Mouse (Mus musculus): ENCODE measurements around the gene Aars. TPM values are rescaled to one million over a fixed set of nuclear protein-coding genes. Genes with fewer than 3 reads are reported as not detected.
"Not testable (repeated sequence)": the region's sequence is repeated elsewhere in the genome, so short reads cannot be mapped to it uniquely, and the experiment has no call there.

Aars gene
- total RNA-seq, 2 experiments from 2014 or later = 51.4 to 73.2 TPM

DNA sequence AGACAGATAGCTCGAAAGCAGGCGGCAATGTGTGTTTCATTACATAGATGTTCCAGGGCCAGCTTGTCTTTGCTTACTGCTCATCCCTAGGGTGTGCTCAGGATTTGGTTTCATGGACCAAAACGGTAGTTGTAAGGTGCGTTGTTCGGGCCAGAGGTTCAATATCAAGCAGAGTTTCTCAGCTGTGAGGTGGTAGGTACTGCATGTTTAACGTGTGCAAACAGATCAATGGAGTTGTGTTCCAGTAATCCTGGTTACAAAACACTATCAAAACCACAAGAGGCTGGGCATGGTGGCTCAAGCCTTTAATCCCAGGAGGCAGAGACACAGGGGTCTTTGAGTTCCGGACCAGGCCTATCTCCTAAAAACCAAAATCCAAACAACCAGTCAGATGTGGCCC, 16.2 kb downstream of the Aars start:
- no peak for ATAC-seq (replicated peaks; ENCODE audit: low FRiP score, low TSS enrichment, poor library complexity, severe bottlenecking)

DNA sequence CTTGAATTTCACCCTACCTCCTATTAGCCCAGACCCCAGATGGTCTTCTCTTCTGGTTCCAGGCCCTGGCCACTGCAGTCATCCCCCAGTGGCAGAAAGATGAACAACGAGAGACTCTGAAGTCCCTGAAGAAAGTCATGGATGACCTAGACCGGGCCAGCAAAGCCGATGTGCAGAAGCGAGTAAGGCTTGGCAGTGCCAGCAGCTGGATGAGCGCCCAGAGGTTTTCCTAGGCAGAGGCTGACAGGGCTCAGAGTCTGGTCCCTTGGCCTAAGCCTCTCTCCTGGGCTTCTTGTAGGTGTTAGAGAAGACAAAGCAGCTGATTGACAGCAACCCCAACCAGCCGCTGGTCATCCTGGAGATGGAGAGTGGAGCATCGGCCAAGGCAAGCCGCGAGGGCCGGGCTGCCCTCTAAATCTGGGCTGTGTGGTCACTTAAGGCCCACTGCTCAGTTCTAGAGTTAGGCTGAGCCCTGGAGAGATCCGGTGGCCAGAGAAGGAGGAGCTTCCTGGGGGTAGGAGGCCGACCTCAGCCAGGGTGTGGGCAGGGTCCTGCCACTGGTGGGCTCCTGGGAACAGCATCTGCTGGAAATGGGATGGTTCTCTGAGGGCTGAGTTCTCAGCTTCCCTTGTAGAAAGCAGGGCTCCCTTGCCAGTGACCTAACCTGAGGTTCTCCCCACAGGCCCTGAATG, 21.0 kb downstream of the Aars start:
- ATAC-seq (replicated peaks; ENCODE audit: low FRiP score, low TSS enrichment, poor library complexity, severe bottlenecking) = no peak

DNA sequence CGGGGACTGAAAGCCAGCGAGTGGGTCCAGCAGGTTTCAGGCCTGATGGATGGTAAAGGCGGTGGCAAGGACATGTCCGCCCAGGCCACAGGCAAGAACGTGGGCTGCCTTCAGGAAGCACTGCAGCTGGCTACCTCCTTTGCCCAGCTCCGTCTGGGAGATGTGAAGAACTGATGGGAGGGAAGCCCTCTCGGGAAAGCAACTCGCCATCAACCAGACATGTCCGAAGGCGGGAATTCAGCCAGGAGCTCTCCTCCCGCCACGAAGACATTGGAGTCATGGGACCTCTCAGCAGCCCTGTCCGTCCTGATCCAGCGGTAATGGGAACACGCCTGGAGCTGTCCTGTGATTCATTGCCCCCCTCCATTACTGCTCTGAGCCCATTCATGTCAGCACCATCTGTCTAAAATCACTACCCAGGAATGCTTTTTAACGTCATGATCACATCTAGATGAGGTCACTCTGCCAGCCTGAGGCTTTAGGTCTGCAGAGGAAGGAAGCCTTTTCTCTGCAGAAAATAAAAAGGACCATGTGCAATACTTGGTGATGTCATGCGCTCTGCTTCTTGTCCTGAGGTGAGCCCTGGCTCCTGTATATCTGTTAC, 22.2 kb downstream of the Aars start:
- no peak for ATAC-seq (replicated peaks; ENCODE audit: low FRiP score, low TSS enrichment, poor library complexity, severe bottlenecking)

DNA sequence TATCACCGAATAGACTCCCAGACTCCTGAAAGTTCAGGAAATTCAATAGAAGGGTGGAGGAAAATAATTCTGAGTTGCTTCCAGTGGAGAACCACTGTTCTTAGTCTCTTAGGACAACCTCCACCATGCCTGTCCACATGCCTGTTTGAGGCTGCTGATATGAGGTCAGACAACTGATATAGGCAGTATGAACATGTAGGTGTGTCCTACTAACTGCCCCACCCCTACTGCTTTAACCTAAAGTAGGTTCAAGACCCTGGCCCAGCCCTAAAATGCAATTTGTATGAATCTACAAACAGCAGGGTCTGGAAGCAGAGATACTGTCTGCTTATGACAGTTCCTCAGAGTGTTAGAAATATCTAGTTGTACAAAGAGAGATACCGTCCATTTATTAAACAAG, 22.7 kb downstream of the Aars start:
- peak; percentile 45 for ATAC-seq (replicated peaks; ENCODE audit: low FRiP score, low TSS enrichment, poor library complexity, severe bottlenecking)

DNA sequence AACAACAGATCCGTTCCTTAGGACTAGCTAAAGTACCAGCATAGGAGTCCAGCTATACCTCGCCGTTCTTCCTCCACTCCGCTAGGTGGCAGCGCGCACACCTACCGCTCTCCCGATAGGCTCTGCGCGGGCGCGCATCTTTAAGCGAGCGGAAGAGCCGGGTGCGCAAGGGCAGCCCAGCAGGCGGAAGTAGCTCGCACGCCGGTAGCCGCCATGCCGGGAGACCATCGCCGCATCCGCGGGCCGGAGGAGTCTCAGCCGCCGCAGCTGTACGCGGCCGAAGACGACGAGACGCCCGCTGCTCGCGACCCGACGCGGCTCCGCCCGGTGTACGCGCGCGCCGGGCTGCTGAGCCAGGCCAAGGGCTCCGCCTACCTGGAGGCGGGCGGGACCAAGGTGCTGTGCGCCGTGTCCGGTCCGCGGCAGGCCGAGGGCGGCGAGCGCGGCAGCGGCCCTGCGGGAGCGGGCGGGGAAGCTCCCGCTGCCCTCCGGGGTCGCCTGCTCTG, 23.3 kb downstream of the Aars start, which contains the start of gene Exosc6:
Exosc6 (plus strand) TSS at position 182 of the 506 bp plus-strand sequence.
- ATAC-seq (replicated peaks; ENCODE audit: low FRiP score, low TSS enrichment, poor library complexity, severe bottlenecking) = peak; percentile 88

DNA sequence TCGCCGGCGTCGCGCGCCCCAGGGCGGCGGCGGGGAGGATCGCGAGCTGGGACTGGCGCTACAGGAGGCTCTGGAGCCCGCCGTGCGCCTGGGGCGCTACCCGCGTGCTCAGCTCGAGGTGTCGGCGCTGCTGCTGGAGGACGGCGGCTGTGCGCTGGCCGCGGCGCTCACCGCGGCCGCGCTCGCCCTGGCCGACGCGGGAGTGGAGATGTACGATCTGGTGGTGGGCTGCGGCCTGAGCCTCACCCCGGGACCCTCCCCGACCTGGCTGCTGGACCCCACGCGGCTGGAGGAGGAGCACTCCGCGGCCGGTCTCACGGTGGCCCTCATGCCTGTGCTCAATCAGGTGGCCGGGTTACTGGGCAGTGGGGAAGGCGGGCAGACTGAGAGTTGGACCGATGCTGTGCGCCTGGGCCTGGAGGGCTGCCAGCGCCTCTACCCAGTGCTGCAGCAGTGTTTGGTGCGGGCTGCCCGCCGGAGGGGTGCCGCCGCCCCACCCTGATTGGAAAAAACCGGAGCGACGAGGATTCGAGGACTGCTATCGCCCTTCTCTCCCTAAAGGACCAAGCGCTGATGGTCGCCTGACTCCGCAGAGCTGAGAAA, 23.8 kb downstream of the Aars start:
- ATAC-seq (replicated peaks; ENCODE audit: low FRiP score, low TSS enrichment, poor library complexity, severe bottlenecking) = peak; percentile 19

DNA sequence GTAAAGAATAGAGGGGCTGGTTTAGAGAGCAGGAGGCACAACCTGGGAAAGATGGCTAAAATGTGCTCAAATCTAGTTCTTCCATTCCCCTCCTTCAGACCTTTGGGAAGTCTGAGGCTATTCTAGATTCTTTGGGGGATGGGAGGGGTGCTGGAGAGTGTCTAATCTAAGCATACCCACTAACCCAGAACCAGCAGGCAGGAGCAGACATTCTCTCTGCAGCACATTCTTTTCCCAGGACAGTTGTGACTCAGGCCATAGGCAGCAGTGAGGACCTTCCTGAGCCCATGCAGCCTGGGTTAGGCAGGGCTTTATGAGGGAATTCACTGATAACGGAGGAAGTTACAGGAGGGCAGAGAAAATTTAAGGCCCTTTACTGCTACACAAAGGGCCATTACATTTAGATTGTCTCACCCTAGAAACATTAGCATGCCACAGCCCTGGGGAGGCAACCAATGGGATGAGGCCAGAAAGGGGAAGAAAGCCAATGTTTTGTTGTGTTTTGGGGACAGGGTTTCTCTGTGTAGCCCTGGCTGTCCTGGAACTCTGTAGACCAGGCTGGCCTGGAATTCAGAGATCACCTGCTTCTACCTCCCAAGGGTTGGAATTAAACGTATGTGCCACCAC, 26.1 kb downstream of the Aars start:
- no peak for ATAC-seq (replicated peaks; ENCODE audit: low FRiP score, low TSS enrichment, poor library complexity, severe bottlenecking)

DNA sequence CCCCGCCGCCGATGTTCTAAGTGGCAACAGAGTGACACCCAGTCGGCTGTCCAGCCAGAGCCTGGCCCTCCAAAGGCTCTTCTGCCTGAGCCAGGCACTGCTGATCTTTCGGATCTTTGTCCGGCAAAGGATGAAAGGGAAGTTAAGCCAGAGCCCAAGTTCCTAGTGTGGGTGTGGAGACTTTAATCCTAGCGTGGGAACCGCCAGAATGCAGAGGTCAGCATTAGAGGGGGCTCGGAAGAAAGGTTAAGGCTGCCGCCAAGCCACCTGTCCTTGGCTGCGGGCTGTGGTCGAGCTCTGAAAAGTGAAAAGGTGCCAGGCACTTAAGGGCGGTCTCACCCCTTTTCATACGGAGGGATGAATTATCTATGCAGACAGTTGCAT, 28.7 kb downstream of the Aars start:
- ATAC-seq (replicated peaks; ENCODE audit: low FRiP score, low TSS enrichment, poor library complexity, severe bottlenecking) = peak; percentile 27

DNA sequence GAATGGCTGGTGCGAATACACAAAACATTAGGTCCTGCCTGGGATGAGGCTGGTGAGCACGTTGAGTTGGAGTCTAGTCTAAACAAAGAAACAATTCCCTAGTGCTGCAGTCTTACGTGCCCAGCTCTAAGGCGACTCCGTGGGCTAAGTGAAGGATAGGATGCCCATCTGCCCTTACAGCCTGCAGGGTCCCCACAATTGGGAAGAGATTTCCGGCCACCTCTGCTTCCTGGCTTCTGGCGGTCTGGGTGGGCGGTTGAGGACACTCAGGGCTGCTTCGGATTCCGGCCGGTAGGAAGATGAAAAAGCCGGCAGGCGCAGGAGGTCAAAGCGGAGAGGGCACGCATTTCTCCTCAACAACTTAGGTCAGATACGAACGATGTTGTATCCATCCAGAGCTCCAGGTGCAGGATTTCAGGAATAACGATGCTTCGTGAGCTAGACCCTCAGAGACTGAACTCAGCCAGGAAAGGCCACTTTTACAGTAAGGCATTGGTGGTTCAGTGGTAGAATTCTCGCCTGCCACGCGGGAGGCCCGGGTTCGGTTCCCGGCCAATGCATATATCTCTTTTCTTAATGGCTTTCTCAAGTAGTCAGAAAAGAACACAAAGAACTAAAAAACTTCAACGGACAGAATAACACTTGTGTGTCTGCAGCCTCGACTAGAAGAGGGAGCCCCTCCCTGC, 29.3 kb downstream of the Aars start:
- peak; percentile 64 for ATAC-seq (replicated peaks; ENCODE audit: low FRiP score, low TSS enrichment, poor library complexity, severe bottlenecking)

DNA sequence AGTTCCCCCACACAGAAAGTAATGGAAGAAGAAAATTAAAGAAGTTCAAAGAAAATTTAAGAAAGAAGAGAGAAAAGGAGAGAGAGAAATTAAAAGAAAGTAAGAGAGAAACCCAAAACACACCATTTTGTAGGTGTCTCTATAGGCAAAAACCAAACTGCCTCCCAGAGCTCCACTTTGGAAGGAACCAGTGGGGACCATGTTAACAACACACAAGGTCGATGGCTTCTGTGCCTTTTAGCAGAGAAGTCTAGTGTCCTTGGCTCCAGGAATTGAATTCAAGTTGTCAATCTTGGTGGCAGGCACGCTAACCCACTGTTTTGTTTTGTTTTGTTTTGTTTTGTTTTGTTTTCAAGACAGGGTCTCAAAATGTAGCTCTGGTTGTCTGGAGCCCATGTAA, 29.9 kb downstream of the Aars start:
- ATAC-seq (replicated peaks; ENCODE audit: low FRiP score, low TSS enrichment, poor library complexity, severe bottlenecking) = no peak

DNA sequence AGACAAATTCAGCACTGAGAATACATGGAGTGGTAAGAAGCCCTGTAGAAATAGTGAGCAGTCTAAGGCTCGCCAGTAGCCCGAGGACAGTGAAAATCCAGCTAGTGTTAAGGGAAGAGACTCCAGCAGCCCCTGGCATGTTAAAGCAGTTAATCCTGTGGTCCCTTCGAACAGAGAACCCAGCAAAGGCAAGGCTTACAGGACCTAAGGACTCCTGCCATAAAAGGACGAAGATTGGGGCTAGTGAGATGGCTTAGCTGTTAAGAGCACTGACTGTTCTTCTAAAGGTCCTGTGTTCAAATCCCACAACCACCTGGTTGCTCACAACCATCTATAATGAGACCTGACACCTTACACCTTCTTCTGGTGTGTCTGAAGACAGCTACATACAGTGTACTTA, 33.4 kb downstream of the Aars start:
- ATAC-seq (replicated peaks; ENCODE audit: low FRiP score, low TSS enrichment, poor library complexity, severe bottlenecking) = no peak

DNA sequence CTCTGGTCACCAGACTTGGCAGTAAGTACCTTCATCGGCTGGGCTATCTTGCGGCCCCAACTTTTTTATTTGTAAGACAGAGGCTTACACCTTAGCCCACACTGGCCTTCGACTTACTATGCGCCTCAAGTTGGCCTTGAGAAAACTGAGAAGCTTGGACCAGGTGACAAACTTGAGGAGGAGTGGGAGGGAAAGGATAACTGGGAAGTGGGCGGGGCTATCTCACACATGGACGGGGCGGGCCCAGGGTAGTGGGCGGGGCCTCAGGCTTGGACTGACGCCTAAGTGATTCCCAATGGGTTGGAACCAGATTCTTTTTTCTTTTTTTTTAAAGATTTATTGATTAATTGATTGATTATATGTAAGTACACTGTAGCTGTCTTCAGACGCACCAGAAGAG, 34.5 kb downstream of the Aars start:
- ATAC-seq (replicated peaks; ENCODE audit: low FRiP score, low TSS enrichment, poor library complexity, severe bottlenecking) = no peak

DNA sequence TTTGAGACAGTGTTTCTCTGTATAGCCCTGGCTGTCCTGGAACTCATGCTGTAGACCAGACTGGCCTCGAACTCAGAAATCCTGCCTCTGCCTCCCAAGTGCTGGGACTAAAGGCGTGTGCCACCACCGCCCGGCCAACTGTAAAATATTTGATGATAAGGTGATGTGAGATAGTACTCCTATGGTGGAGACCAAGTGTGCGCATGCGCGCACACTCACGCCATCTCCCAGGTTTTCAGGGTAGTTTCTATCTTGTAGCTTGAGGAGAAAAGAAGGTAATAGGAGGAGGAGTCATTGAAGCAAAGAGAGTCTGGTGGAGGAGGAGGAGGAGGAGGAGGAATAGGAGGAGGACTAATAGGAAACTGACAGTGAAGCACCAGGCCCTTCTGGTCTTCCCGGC, 35.7 kb downstream of the Aars start:
- ATAC-seq (replicated peaks; ENCODE audit: low FRiP score, low TSS enrichment, poor library complexity, severe bottlenecking) = not testable (repeated sequence)

DNA sequence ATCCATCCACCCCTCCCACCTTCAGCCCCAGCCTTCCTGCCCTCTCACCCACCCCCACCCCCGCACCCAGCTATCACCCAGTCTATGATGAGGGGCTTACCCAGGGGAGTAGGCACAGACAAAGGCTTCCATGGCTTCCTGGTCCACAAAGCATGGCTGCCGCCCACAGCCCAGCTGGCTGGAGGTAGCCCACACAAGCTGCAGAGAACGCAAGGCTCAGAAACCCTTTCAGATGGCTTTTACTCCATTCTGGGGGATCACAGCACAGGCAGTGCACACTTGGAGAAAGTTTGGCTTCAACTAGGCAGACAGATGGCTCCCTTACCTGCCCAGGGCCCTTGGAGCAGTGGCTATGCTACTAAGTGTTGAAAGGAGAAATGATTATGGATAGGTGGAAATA, 43.0 kb downstream of the Aars start:
- ATAC-seq (replicated peaks; ENCODE audit: low FRiP score, low TSS enrichment, poor library complexity, severe bottlenecking) = no peak

DNA sequence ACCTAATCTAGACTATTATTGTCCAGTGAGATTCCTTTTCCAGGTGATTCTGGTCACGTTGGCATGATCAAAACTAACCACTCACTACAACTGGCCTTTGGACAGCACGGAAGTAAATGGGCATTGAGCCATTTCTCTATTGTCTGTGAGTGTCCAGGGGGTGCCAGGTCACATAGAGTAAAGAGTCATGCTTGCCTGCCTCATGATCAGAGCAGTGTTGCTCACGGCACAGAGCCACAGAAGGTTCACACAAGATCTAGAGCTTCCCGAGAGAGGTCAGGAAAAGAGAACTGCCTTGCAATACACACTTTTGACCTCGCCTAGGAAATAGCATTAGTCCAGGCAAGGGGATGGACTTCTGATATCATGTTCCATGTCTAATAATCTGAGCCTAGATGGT, 46.5 kb downstream of the Aars start:
- no peak for ATAC-seq (replicated peaks; ENCODE audit: low FRiP score, low TSS enrichment, poor library complexity, severe bottlenecking)

DNA sequence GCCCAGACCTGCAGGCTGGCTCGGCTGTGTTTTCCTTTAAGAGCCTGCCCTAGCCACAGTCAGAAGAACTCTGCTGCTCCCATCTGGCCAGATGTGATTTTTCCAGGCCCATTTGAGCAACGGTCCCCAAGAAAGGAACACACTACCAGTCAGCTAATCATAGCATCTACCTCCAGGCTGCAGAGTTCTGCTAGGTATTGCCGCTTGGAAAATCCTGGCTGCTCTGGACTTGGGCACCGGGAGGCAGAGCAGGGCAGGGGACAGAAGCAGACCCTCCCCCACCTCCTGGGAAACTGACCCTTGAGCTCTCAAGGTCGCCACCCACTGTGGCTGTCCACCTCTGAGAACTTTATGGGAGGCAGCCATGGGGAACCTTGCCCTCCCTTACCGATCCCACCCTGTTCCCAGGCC, 46.9 kb downstream of the Aars start:
- no peak; the same call in 1 of the 2 replicates for ATAC-seq (replicated peaks; ENCODE audit: low FRiP score, low TSS enrichment, poor library complexity, severe bottlenecking)

DNA sequence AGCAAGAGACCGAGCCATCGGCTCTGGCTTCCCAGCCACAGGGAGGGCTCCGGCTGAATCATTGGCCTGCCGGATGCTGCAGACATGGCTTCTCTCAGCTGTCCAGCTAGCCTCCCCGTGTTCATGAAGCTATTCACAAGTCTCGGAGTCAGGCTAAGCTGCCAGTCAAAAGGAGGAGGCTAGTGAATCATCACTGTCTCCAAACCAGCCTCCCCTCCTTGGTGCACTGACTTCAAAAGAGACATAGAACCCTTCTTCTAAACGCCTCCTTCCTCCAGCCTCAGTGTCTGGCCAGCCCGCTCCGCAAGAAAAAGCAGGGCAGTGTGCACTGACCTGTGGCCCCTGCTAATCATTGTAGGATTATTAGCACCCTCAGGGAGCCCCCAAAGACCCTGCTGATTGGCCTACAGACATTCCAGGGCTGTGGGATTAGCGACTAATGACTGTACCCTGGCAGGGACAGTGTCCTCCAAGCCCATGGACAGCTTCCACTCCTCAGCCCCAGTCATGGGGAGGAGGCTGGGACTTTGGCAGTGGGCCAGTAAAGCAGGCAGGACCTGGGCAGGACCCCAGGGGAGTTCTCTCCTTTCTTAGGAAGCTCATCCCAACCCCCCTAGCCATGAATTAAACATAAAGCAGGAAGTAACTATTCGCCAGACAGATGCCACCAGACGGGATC, 48.8 kb downstream of the Aars start:
- no peak for ATAC-seq (replicated peaks; ENCODE audit: low FRiP score, low TSS enrichment, poor library complexity, severe bottlenecking)

DNA sequence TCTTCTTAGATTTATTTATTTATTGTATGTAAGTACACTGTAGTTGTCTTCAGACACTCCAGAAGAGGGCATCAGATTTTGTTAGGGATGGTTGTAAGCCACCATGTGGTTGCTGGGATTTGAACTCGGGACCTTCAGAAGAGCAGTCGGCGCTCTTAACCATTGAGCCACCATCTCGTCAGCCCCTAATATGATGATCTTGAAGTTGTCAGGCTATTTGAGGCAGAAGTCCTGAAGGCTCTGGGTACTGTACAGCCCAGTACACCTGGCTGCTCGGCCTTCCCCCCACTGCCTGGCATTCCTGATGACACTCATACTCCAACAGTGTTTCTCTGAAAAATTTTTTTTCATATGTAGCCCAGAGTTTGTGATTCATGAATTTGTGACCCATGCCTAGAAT, 51.0 kb downstream of the Aars start:
- ATAC-seq (replicated peaks; ENCODE audit: low FRiP score, low TSS enrichment, poor library complexity, severe bottlenecking) = not testable (repeated sequence)

DNA sequence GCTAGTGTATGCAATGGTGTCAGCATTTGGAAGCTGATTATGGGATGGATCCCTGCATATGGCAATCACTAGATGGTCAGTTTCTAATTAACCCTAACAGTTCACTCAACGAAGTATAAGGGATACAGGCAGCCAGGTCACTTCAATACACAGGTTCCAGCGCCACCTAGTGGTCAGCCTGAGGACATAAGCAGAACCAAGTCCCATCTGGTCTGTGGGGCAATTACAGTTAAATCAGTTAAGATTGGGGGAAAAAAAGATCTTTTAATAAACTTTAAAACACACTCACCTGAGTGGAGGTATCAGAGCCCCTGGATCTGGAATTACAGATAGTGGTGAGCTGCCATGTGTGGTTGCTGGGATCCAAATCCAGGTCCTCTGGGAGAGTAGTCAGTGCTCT, 57.2 kb downstream of the Aars start:
- peak; percentile 72 for ATAC-seq (replicated peaks; ENCODE audit: low FRiP score, low TSS enrichment, poor library complexity, severe bottlenecking)
